Mouse (Mus musculus): ENCODE measurements around the gene P3h3.

P3h3 gene

GRCm38 (mm10) chr6:124866560-124866959 is 9.0 kb upstream of the P3h3 start:
- DNase-seq (ENCODE audit: extremely low spot score, low read depth, low spot score) = no peak

GRCm38 (mm10) chr6:124865766-124866362 is 8.3 kb upstream of the P3h3 start:
- no peak for DNase-seq (ENCODE audit: extremely low spot score, low read depth, low spot score)

- no peak for DNase-seq (ENCODE audit: extremely low spot score, low read depth, low spot score)
Observed at GRCm38 (mm10) chr6:124863658-124864298, 6.2 kb upstream of the P3h3 start, which contains the start of gene Gpr162. TSS of gene Gpr162 (minus strand) at chr6:124863983.

- no peak for DNase-seq (ENCODE audit: extremely low spot score, low read depth, low spot score)
Observed at GRCm38 (mm10) chr6:124863125-124863657, 5.6 kb upstream of the P3h3 start.

GRCm38 (mm10) chr6:124862406-124863124 is 5.0 kb upstream of the P3h3 start:
- no peak for DNase-seq (ENCODE audit: extremely low spot score, low read depth, low spot score)

- DNase-seq (ENCODE audit: extremely low spot score, low read depth, low spot score) = no peak
Observed at GRCm38 (mm10) chr6:124861802-124862201, 4.2 kb upstream of the P3h3 start.

- DNase-seq (ENCODE audit: extremely low spot score, low read depth, low spot score) = no peak
Observed at GRCm38 (mm10) chr6:124861266-124861665, 3.7 kb upstream of the P3h3 start.

GRCm38 (mm10) chr6:124860511-124860910 is 3.0 kb upstream of the P3h3 start:
- DNase-seq (ENCODE audit: extremely low spot score, low read depth, low spot score) = no peak

GRCm38 (mm10) chr6:124859725-124860124 is 2.2 kb upstream of the P3h3 start:
- DNase-seq (ENCODE audit: extremely low spot score, low read depth, low spot score) = no peak

- no peak for DNase-seq (ENCODE audit: extremely low spot score, low read depth, low spot score)
Observed at GRCm38 (mm10) chr6:124858561-124859318, 1.2 kb upstream of the P3h3 start.

- DNase-seq (ENCODE audit: extremely low spot score, low read depth, low spot score) = no peak
Observed at GRCm38 (mm10) chr6:124857840-124858530, 433 bp upstream of the P3h3 start.

GRCm38 (mm10) chr6:124856321-124856720 is 1.2 kb downstream of the P3h3 start:
- DNase-seq (ENCODE audit: extremely low spot score, low read depth, low spot score) = no peak

- no peak for DNase-seq (ENCODE audit: extremely low spot score, low read depth, low spot score)
Observed at GRCm38 (mm10) chr6:124854647-124855046, 2.9 kb downstream of the P3h3 start.

- DNase-seq (ENCODE audit: extremely low spot score, low read depth, low spot score) = no peak
Observed at GRCm38 (mm10) chr6:124850535-124850934, 7.0 kb downstream of the P3h3 start.

GRCm38 (mm10) chr6:124847305-124847704 is 10.2 kb downstream of the P3h3 start:
- peak; percentile 94 for DNase-seq (ENCODE audit: extremely low spot score, low read depth, low spot score)

GRCm38 (mm10) chr6:124840241-124841167 is 17.0 kb downstream of the P3h3 start, which contains the start of gene Gnb3:
TSS of gene Gnb3 (minus strand) at chr6:124840275.
- DNase-seq (ENCODE audit: extremely low spot score, low read depth, low spot score) = no peak

GRCm38 (mm10) chr6:124839805-124840204 is 17.7 kb downstream of the P3h3 start:
- DNase-seq (ENCODE audit: extremely low spot score, low read depth, low spot score) = no peak

GRCm38 (mm10) chr6:124836411-124836810 is 21.1 kb downstream of the P3h3 start:
- no peak for DNase-seq (ENCODE audit: extremely low spot score, low read depth, low spot score)

- no peak for DNase-seq (ENCODE audit: extremely low spot score, low read depth, low spot score)
Observed at GRCm38 (mm10) chr6:124835531-124835930, 22.0 kb downstream of the P3h3 start.
